Mouse (Mus musculus) right cerebral cortex, postnatal 25 days (tissue): ENCODE results near the gene Ptgs2.

Source experiments
- DNase-seq: peaks from one replicate; pipeline ENCODE4 v3.0.0; 2022

Gene Ptgs2

DNA sequence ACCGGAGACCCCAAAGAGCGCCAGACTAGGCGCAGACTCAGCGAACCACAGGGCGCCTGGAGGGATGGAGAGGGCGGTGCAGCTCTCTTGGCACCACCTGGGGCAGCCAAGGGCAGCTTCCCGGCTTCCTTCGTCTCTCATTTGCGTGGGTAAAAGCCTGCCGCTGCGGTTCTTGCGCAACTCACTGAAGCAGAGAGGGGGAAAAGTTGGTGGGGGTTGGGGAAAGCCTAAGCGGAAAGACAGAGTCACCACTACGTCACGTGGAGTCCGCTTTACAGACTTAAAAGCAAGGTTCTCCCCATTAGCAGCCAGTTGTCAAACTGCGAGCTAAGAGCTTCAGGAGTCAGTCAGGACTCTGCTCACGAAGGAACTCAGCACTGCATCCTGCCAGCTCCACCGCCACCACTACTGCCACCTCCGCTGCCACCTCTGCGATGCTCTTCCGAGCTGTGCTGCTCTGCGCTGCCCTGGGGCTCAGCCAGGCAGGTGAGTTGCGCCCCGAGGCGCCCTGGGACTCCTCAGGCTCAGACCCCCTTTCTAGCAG is at the start of gene Ptgs2:
TSS of gene Ptgs2 (plus strand) at position 242 of the 544 bp plus-strand sequence.
- peak; percentile 52 for DNase-seq

DNA sequence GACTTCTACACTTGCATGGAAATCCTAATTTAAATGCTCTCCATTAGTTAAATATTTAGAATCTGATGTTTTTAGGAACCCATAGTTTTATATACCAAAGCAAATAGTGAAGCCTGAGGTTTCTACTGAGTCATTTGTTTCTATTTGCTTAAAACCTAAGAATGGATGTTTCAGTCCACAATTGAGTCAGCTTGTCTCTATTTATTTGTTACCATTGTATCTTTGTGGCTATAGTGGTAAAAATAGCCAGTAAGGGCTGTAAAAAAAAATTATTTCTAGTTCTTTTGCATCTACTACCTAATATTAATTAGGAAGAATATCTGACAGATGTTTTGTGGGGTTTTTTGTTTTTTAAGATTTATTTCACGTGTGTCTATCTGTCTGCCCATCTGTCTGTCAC is 49.6 kb upstream of the Ptgs2 start:
- DNase-seq: no peak

DNA sequence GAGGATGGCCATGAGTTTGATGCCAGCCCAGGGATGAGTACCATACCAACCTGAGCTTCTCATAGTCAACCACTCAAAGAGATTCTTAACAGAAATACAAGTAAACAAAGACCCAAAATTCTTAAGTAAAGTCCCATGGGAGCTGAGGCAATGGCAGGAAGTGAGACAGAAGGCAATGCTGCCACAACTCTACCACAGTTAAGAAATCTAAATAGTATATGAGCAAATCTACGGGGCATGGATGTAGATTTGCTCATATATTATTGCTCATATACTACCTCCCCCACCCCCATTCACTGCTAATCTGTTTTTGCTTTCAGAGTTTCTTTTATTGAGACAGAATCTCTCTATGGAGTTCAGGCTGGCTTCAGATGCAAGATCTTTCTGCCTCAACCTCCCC is 34.1 kb upstream of the Ptgs2 start:
- no peak for DNase-seq

DNA sequence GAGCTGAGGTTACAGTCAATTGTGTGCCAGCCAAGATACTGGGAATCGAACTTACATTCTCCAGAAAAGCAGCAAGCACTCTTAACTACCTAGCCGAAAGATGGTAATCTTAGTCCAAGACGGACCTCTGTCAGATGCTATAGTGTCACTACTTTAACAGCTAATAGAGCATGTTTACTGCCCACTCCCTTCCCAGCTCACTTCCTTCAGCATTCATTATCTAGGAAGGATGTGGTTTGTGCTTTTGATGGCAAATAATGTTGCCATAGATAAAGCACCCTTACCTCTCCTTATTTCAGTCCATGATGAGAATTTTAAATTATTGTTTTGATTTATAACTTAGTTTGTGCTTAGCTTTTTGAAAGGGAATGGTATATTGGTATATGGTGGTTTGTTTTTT is 27.0 kb upstream of the Ptgs2 start:
- no peak for DNase-seq

DNA sequence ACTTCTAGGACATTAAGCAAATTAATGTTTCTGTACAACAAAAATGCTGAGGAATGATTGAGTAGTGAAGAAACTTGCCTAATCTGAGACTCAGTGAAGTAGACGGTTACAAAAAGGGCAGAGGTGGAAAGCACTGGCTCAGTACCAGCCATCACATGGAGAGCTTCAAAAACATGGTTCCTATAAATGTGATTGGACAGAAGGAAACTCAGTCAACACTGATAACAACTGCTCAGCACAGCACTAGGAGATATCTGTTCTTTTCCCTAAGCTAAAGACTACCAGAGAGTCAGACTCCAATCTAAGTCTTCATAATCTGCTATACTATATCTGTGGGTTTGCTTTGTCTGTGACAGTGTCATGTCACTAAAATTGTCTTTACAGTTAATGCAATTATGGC is 25.2 kb upstream of the Ptgs2 start:
- no peak for DNase-seq

DNA sequence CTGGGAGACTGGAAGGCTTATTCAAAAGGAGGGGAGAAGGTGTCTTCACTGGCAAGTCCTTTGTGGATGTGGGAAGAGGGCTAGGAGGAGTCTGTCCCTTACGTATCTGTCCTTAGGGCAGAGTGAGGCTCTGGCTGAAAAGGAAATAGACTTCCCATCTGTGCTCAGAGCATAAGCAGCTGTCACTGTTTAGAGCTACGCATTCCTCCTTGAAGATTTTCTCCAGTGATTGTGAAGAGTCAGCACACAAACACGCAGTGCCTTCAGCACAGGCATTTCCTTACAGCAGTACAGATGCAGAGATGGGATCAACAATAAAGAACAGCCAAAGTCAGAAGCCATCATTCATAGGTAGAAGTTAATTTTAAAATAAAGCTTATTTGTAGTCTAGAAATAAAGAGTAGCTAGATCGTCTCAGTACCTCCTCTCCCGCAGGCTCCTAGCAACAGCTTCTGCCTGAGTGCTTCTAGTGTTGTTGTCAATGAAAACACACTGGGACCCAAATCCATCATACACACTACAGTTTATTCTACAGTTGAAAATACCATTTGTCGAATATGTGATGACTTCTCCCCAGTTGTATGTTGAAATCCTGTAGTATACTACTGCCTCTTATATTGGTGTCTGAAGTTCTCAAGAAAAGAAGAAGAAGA is 10.7 kb upstream of the Ptgs2 start:
- DNase-seq: peak; percentile 18

DNA sequence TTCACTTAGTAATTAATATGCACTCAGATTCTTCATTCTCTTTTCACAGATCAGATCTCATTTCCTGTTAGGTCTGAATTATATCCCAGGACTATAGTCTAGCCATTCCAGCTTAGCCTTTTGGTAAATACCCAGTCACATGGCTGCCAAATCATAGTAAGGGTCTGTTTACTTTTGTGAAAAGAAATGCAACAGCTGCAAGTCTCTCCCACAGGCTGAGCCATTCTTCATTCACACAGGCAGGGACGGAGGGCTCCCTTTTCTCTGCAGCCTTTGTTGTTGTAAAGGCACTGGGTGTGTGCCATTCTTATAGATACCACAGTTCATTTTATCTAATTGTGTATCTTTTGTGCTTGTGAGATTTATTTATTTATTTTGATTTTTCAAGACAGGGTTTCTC is 9.6 kb upstream of the Ptgs2 start:
- DNase-seq: no peak

DNA sequence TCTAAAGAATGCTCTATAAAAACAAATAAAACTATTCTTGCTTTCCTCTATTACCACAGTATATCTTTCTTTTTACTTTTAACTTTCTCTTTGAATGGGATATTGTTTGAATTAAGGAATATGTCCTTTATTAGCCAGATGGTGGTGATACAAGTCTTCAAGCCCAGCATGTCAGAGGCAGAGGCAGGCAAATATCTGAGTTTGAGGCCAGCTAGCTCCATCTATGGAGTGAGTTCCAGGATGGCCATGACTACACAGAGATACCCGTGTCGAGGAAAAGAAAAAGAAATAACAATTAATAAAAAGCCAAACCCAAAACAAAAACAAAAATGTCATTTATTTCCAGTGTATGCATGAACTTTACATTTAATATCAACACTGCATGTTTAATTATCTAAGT is 2.8 kb upstream of the Ptgs2 start:
- no peak for DNase-seq

DNA sequence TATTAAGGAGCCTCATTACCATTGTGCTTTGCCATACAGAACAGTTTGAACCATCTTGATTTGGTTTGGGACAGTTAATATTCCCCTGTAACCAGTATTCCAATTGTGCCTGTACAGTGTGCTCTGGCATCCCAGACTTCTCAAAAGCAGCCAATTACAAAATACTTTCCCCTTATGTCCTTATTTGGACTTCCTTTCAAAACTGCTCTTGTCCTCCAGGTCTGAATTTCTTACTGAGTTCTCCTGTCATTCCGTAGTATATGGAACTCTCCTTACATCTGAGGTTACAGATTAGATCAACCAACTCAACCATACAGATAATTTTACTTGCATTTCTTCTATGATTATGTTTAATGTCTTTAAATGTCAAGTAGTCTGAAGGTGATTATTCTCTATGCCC is 2.1 kb upstream of the Ptgs2 start:
- no peak for DNase-seq

DNA sequence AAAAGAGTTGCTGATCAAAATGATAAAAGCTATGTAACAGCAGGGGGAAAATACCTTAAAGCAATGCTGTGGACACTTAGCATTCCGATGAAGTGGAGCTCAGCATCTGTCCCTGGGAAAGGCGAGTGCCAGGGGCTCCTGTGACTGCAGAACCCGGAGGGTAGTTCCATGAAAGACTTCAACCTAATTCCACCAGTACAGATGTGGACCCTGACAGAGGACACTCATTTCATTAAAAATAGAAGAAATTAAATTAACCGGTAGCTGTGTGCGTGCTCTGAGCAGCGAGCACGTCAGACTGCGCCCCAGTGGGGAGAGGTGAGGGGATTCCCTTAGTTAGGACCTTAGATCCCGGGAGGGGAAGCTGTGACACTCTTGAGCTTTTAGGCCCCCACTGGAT is 457 bp upstream of the Ptgs2 start:
- DNase-seq: no peak

DNA sequence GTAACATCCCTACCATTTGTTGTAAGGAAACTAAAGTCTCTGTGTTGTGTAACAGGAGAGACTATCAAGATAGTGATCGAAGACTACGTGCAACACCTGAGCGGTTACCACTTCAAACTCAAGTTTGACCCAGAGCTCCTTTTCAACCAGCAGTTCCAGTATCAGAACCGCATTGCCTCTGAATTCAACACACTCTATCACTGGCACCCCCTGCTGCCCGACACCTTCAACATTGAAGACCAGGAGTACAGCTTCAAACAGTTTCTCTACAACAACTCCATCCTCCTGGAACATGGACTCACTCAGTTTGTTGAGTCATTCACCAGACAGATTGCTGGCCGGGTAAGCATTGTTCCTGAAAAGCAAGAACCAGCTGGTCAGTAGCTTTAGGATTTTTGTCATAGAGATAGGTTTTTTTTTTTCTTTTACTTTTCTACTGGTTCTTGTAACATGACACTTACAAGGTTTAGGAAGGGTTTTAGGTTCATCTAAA is 4.4 kb downstream of the Ptgs2 start:
- no peak for DNase-seq

DNA sequence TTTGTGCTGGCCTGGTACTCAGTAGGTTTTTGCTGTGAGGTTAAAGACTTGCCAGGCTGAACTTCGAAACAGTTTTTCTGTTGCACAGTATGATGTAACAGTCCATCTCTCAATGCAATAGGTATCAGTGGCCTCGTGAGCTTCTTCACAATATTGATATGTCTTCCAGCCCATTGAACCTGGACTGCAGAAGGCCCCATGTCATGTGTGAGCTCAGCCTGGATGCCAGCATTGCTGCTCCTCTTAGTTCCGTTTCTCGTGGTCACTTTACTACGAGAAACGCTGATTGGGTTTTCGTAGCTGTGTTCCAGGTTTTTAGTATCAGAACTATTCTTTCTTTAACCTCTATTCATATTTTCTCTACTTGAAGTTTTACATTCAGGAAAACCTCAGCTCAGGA is 6.9 kb downstream of the Ptgs2 start:
- DNase-seq: no peak

DNA sequence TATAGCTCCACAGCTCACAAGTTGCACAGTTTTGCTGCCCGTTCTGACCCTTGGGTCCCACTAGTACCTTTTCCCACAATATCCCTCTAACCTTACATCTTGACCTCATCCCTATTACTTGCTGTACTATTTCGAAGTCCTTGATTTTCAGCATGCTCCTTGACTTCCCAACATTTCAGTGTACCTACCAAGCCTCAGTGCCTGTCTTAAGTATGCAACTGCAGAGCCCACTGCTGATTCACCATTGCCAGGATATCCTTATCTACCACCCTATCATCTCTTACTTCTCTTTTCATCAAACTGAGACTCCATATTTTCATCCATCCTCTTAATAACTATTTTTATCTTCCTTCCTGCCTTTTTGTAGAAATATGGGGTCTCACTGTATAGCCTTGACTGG is 9.8 kb downstream of the Ptgs2 start:
- DNase-seq: no peak

DNA sequence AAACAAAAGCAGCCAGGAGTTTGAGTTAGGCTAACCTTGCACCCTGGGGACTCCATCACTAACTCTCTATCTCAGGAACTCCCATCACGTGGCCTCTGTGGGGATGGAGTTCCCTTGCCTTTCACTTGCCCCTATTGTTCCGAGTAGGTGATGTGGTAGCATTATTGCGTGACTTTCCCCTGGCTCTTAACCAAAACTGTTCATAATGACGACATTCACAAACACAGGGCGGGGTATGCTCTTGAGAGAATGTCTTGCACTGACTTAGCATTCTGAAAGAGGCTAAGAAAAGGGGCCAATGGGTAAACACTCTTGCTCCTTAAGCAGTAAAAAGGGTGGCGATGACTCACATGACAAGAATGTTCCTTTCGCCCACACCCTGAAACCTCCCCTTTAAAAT is 15.5 kb downstream of the Ptgs2 start:
- no peak for DNase-seq

DNA sequence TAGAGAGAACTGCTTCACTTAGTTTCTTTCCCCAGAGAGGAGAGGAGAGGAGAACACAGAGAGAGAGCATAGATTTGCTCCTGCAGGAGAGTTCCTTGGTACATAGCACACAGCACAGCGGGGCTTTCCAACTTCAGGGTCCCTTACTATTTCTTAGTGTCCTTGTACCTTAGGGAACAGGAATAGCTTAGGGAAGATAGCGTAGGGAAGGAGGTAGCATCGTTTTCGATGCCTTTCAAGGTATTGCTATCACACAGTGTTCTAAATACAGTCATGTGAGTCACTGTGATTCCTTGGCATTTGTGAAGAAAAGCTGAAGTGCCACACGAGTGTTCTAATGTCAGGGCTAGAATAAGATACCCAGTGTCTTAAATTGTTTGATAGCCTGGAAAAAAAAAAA is 18.5 kb downstream of the Ptgs2 start:
- DNase-seq: no peak

DNA sequence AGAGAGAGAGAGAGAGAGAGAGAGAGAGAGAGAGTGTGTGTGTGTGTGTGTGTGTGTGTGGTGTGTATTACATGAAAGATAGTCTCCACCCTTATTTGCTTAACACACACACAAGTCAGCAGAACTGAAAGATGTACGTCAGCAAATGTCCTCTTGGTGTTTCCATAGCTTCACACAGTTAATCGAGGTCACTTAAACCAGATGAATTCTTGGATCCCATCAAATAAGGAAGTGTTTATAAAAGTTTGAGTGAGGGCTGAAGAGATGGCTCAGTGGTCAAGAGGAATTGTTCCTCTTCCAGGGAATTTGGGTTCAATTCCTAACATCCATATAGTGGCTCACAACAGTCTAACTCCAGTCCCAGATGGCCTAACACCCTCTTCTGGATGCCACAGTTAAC is 25.7 kb downstream of the Ptgs2 start:
- no peak for DNase-seq

DNA sequence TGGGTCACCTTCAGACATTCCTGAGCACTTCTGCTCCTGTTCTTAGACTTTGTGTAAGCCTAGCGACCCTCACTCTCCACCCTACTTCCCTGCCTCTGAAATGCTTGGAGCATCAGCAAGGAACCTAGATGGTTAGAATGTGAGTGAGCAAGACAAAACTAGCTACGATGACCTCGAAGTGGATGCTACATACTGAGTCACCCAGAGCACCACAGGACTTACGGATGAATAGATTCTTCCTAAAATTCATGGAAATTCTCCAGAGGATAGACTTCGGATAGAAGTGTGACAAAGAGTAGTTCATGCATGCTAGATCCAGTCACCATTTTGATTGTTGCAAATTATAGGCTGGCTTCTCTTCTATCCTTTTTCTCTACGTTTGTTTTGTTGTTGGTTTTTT is 30.2 kb downstream of the Ptgs2 start:
- no peak for DNase-seq

DNA sequence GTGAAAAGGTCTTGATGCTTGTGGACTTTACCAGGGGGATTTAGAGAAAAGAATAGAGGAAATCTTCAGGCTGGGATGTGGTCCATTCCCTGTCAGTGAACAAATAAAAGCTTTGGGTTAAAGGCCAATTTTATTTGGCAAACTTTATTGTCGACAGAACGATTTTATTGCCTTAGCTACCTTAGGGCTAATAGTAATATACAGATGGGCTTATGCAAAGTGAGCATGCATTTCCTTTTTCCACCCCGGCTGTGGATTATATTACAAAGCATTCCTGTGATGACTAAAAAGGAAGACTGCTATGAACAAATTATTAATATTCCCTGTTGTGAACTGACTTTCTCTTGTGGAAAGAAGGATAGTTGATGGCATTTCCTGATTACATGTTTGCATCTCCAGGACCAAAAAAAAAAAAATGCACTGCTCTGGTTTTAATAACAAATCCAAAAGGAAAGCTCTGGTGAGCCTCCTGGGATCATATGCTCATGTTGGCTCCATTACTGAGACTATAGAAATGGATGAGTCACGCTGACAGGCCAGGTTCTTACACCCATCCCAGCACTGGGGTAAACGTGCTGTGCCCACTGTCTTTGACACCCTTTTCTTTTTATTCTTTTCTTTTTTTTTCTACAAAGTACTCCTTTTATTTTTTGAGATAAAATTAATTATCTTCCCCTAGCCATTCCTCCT is 30.9 kb downstream of the Ptgs2 start:
- no peak for DNase-seq

DNA sequence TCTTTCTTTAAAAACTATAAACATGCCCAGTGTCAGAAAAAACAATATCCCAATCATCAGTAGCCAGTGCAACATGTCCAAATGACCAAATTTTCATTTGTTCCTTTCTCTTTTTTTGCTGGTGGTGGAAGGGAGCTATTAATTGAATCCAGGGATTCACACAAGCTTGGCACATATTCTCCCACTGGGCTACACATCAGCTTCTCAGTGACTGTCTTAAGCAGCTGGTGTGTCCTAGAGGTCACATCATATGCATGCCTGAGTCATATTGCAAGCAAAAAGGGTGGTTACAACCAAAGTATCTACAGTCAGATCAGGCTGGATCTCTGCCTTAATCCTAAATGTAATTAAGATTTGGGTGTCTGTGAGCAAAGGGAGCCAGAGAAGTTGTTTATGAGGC is 35.5 kb downstream of the Ptgs2 start:
- DNase-seq: no peak

DNA sequence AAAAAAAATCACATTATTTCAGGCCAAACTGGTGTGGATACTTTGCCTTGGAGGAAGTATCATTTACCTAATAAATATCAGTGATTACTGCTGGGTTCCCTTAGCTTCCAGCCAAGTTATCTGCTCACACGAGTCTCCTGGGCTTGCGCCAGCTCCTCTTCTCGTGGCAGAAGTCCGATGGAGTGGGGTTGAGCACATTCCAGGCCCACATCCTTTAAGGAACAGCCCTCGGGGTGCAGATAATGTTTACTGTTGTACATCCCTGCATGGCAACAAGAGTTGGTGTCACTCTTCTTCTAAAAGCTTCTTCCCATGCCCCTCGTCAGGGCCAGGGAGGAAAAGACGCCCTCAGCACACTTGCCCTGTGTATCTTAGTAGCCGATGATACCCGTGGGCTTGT is 39.9 kb downstream of the Ptgs2 start:
- DNase-seq: no peak

DNA sequence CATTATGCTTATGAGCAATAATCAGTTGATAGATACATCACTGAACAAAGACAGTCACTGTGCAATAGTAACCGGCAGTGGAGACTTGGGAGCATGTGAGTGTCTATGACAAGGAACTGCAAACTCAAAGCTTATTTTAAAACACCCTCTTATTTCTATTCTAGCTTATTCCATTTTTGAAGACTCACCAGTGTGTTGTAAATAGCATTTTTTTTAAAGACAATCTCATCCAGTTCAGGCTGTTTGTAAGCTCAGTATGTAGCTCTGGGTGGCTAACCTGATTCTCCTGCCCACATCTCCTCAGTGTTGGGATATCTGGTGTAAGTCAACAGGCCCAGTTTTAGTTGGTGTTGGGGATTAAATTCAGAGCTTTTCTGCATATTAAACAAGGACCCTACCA is 42.1 kb downstream of the Ptgs2 start:
- DNase-seq: no peak

DNA sequence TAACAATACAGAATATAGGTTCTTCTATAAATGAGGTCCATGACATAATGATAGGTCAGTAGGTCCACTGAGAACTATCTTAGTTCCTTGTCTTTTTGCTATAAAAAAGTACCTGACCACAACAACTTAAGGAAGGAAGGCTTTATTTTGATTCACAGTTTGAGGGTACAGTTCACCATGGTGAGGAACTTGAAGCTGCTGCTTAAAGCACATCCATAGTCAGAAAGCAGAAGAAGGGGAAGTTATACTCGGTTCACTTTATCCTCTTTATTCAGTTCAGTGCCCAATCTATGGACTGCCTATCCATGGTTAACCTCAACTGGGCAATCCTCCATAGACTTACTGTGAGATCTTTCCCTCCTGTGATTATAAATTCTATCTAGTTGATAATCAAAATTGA is 43.7 kb downstream of the Ptgs2 start:
- no peak for DNase-seq

DNA sequence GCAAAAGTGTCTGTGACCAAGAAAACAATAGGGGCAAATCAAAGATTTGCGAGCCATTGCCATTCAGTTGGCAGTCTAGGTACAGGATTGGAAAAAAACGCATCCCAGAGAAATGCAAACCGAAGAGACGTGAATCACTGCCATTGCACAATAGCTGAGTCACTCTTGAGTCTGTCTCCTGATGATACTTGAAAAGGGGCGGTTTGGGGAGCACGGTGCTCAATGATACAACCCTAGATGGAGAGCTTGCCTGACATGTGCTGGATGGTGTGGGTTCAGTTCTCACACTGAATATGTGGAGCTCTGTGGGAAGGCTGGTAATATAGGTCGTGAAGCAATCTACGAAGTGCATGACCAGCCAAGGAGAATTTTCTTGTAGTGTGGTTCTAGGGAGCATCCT is 45.2 kb downstream of the Ptgs2 start:
- no peak for DNase-seq

DNA sequence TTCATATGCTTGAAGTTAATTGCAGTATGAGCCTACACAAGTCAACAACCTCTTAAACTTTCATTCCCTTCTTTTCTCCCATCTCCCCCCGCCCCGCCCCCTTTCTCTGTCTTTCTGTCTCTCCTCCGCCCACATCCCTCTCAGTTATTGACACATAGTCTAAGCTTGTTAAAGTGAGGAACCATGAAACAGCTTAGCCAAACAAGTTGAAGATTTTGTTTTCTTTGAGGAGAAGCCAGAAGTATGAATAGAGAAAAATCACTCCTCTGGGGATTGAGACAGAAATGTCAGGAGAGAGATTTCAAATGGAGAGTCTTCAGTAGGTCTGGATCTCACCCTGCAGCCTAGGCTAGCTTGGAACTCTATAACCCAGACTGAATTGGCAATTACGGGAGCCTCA is 47.4 kb downstream of the Ptgs2 start:
- DNase-seq: no peak

DNA sequence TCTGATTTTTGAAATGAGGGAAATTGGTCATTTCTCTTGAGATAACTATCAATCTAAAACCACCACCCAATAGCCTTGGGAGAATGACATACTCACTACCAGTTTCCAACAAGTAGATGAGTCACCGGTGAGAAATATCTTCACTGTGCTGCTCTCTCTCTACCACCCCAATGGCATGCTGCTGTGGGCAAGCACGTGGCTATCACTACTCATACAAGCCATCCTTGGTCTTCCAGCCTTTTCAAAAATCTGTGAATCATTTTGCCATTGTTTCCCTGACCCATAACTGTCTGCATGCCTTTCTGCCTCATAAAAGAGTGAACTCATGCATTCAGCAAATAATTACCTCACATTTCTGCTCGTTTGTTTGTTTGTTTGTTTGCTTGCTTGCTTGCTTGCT is 51.6 kb downstream of the Ptgs2 start:
- no peak for DNase-seq
